Mouse (Mus musculus) T-helper 1 cell (primary cell): ENCODE measurements around the gene Ddx55.

Source experiments
- in situ Hi-C: fragments of 300-600 bp; cut with MboI, MseI; formaldehyde crosslinking; loops from one replicate; pipeline ENCODE4 v1.15.1; 2025; ENCODE audit warnings: high pct_unique_total_duplicates

Ddx55 gene

GRCm38 (mm10) chr5:124605041-124605622 lies 52.5 kb downstream of the Ddx55 start:
- in situ Hi-C loops: no loop called here

DNA sequence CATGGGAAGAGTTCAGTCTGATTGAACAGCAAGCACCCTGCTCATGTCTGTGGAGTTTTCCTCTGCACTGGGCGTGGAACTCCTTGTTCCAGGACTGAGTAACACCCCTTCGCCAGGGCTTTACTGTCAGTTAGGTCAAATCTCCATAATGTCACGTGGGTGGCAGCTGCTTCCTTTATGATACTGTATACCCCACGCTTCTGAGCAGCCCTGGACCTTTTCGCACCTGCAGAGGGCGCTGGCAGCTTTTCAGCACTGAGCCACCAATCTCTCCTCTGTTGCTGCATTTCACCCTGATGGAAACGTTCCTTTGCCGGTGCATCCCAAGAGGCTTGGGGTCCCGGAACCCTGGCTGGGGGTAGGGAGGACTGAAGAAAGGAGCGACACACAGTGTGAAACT lies 58.3 kb downstream of the Ddx55 start:
- in situ Hi-C loops: loop anchor here (5.0 kb wide), 1 partner anchor 251 kb away; the partner anchor contains the start of genes Ccdc92 and Zfp664

- in situ Hi-C loops: loop anchor here (5.0 kb wide), 1 partner anchor 248 kb away; the partner anchor contains the start of genes Ccdc92 and Zfp664
Measured at GRCm38 (mm10) chr5:124614709-124615108, 62.0 kb downstream of the Ddx55 start.

- in situ Hi-C loops: no loop called here
Measured at GRCm38 (mm10) chr5:124618711-124619110, 66.0 kb downstream of the Ddx55 start.
